Mouse (Mus musculus): ENCODE results near the gene Eps8l3.

DNA sequence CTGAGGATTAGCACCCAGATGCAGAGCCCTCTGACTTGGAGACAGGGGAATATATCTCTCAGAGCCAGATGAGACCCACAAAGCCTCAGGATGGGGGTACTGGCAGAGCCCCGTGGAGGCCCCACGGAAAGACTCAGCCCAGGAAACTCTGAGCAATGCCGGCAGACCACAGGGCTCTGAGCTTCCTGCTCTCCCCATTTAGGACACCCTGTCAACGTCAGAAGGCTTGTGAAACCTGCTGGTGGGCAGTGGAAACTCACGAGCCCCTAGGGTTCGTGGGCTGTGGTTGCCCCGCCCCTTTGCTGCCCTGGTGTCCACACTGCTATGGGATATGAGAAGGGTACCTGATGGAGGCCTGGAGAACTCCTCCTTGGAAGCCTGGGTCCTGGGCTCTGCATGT lies 24.2 kb upstream of the Eps8l3 start:
- TF ChIP-seq CTCF (IDR thresholded peaks at IDR 0.05; ENCODE audit: low read depth), result no peak
- no peak for TF ChIP-seq EP300 (IDR thresholded peaks at IDR 0.05; ENCODE audit: low read depth)

All from heart, postnatal 0 days (tissue).